Mouse (Mus musculus) right cerebral cortex, adult 18-20 months (tissue): ENCODE measurements at regions not wholly inside any gene's neighbourhood (a gene's known extent, or its start where the extent isn't known, plus 50 kb on each side); places are given as distances from the start of the nearest gene placed in this dataset.

Experiments used
- DNase-seq: peaks from one replicate; pipeline ENCODE4 v3.0.0; 2022; ENCODE audit warnings: mixed read lengths

DNA sequence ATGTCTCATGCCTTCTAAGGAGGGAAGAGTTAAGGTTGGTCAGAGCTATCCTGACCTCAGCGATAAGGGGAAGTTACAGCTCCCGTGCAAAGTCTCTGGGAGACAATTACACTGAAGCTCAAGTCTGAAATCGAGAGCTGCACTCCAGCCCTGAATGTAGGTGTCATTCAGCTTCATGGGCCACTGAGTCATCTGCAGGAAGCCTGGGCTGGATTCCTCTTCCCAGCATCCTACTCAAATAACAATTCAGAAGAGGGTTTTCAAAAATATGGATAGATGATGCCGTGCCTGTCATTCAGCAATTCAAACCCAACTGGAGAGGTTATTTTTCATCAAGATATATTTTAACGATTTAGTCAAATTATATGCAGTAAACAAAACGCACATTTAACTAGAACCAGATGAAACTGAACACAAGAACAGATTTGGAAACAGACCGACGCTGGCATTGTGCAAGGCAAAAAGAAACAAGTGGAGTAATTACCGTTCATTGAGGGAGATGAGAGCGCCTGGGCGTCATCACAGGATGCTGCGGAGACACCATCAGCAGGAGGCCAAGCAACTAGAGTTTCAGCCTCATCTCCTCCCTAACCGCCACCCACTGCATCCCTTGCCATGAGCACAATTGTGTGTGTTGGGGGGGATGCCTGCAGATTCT, 57.8 kb upstream of the Cfap46 start:
- DNase-seq, result peak; percentile 66

DNA sequence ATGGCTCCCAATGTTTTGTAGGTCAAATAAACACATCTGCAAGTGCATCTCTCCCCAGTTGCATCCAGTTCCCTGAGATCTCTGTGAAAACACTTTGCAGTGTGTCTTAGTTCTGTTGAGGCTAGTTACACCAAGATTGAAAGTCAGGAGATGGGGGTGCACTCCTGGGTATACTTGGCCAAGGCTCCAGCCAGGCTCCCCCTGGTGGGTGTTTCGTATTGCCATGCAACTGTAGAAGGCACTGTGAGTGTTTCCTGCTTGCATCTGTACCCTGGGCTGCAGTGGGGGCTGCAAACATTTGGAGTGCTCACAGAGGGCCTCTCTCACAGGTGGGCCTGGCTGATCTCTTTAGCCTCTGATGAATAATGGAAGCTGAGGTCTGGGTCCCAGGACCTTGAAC, 63.2 kb upstream of the Cfap46 start:
- DNase-seq, result peak; percentile 35

GRCm38 (mm10) chr7:139747290-139748067, 63.9 kb upstream of the Cfap46 start:
- DNase-seq, result no peak

- DNase-seq, result peak; percentile 31
These were observed 71.4 kb upstream of the Cfap46 start for GRCm38 (mm10) chr7:139755004-139755403.

DNA sequence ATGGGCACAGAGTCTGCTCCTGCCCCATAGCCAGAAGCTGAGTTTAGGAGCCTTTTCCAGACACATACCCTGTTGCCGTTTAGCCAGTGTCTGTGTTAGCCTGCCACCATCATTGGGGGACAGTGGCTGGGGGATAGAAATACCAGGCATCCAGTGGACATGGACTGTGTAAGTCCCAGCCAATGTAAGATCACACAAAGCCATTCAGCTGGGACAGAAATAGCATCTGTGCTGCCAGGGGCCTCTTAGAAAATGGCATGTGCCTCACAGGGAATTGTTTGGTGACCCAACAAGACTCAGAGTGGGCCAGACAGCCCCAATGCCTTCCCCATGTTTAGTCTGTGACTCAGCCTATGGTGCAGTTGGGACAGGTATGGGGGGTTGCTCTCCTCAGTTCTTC, 71.5 kb upstream of the Adgra1 start:
- no peak for DNase-seq

- no peak for DNase-seq
These were observed 70.7 kb upstream of the Adgra1 start for GRCm38 (mm10) chr7:139763241-139763640.

DNA sequence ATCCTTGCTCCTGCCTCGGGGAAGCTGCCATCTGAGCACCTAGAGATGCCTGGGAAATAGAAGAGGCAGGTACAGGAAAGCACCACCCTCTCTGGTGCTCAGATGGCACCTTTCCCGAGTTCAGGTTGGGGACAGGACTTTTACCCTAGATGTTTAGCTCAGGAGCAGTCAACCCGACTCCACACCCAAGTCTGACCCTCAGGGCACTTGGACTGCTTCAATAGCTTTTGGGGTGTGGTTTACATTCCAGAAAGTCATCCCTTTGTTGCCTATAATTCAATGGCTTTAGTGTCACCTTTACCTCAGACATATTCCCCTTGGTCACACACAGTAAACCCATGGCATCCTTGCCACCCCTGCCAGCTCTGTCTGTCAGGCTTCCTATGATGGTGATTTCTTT, 67.7 kb upstream of the Adgra1 start:
- no peak for DNase-seq

DNA sequence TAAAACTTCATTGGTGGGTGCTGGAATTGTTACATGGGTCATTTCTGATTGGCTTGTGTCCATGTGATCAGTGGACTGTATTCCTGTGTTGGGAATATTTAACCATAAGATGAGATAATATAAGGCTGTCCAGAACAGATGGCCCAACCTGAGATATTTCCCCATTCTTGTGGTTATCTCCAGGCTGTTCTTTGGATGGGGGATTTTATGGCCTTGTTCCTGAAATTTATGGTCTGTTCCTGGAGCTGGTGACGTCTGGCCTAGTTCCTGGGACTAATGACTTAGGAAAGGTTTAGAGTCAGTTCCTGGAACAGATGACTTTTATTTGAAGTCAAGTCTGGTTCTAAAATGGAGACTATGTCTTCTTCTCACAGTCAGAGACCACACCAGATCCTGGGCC, 64.8 kb upstream of the Adgra1 start:
- DNase-seq, result no peak

DNA sequence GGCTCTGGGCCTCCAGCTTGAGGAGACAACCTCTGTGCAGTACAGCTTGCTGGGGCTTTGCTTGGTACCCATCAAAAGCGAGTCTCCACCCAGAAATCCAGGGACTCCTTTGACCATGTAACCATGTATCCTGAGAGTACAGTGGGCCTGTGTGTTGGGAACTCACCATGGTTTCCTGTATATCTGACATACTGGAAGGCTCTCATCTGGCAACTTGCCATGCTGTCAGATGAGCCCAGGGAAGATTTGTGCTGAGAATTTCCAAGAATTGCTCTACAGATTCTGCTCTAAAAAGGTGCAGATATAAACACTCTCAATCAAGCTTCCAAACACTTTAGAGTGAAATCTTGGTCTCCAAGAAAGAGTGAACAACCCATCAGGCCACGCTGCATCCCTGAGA, 56.7 kb upstream of the Adgra1 start:
- DNase-seq, result no peak

GRCm38 (mm10) chr7:139779876-139780275, 54.1 kb upstream of the Adgra1 start:
- no peak for DNase-seq

DNA sequence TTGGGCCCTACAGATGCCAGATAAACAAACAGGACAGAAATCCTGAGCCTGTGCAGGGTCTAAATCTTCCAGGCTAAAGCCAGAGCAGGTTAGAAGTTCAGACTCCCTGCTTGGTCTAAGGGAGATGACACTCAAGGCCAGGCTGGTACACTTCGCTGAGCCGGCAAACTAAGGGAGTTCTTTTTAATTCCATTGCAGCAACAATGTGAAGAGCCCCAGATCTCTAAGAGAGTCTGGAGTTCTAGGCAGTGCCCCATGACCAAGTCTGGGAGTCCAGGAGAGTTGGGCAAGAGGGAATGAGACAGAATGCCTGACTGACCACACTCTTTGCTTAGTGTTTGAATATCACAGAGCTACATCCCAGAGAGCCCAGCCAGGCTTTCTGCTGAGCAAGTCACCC, 52.5 kb upstream of the Adgra1 start:
- no peak for DNase-seq
